Mouse (Mus musculus): ENCODE results near the gene 1700024G13Rik.

GRCm38 (mm10) chr14:32341823-32342222 lies 46.4 kb downstream of the 1700024G13Rik start:
- TF ChIP-seq CTCF (IDR thresholded peaks at IDR 0.05; ENCODE audit: insufficient read depth, low read depth, low read length) (no peak), POLR2A (IDR thresholded peaks at IDR 0.05; ENCODE audit: insufficient read depth, low read depth, low read length) (no peak)

Measured in olfactory bulb, adult 2 months (tissue).